Mouse (Mus musculus): ENCODE measurements at regions not wholly inside any gene's neighbourhood (a gene's known extent, or its start where the extent isn't known, plus 50 kb on each side); places are given as distances from the start of the nearest gene placed in this dataset.

- Histone ChIP-seq H3K4me2 (replicated peaks; ENCODE audit: low read depth, low read length) (no peak overlapping the region), H3K36me3 (ENCODE audit: insufficient read depth, low read length) (no peaks in the 10 kb centered on the region), H3K4me1 (ENCODE audit: insufficient read depth, low read depth, low read length) (no peaks in the 10 kb centered on the region), H3K27ac (ENCODE audit: low read length) (no peak overlapping the region), H3K4me3 (ENCODE audit: low read depth, low read length) (no peak overlapping the region), H3K9ac (replicated peaks; ENCODE audit: low read depth) (no peak overlapping the region), H3K9me3 (ENCODE audit: low read length) (no peaks in the 10 kb centered on the region), H3K27me3 (replicated peaks; ENCODE audit: insufficient read depth, low read length) (no peaks in the 10 kb centered on the region)
- no peak for DNase-seq (ENCODE audit: low spot score)
- WGBS = 74% methylated on average over 5 of the region's 5 CpGs
- TF ChIP-seq CTCF (IDR thresholded peaks at IDR 0.05) = no peak
- no peak for TF ChIP-seq EP300 (IDR thresholded peaks at IDR 0.05)
- ATAC-seq = no peak
Observed at GRCm38 (mm10) chr8:42891658-42892057, 249.6 kb downstream of the Triml1 start.

GRCm38 (mm10) chr8:42886516-42886915 is 254.8 kb downstream of the Triml1 start:
- no peaks in the 10 kb centered on the region for H3K36me3 ChIP-seq (ENCODE audit: insufficient read depth, low read length)
- TF ChIP-seq EP300 (IDR thresholded peaks at IDR 0.05) = no peak
- TF ChIP-seq CTCF (IDR thresholded peaks at IDR 0.05) = no peak
- no peak overlapping the region for H3K9ac ChIP-seq (replicated peaks; ENCODE audit: low read depth)
- ATAC-seq (no peak), DNase-seq (ENCODE audit: low spot score) (no peak)
- no peak overlapping the region for H3K27ac ChIP-seq (ENCODE audit: low read length)
- H3K4me1 ChIP-seq (ENCODE audit: insufficient read depth, low read depth, low read length) = no peaks in the 10 kb centered on the region
- H3K4me2 ChIP-seq (replicated peaks; ENCODE audit: low read depth, low read length) = no peak overlapping the region
- no peaks in the 10 kb centered on the region for H3K27me3 ChIP-seq (replicated peaks; ENCODE audit: insufficient read depth, low read length)
- no peak overlapping the region for H3K4me3 ChIP-seq (ENCODE audit: low read depth, low read length)
- 76% methylated on average over 2 of the region's 2 CpGs for WGBS
- H3K9me3 ChIP-seq (ENCODE audit: low read length) = no peaks in the 10 kb centered on the region

DNA sequence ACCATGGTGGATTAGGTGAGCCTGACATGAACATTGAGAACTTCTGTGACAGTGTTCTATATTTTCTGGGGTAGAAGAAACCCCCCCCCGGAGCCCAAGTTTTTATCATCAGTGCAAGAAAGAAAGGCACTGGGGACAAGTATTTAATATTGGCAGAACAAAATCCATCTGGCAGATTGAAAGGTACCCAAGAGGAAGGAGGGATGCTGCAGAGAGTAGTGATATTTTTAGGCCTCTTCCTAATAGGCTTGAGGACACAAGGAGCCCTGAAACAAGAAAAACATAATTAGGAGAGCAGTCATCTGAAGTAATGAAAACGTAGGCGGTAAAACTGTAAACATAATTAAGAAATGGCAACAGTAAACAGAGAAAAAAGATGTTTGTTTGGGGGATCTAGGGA is 271.0 kb downstream of the Triml1 start:
- ATAC-seq = no peak

More for the DNA sequence above, 271.0 kb downstream of the Triml1 start:
- Histone ChIP-seq H3K27ac (ENCODE audit: low read length) (no peak overlapping the region), H3K4me1 (ENCODE audit: insufficient read depth, low read depth, low read length) (no peaks in the 10 kb centered on the region), H3K9me3 (ENCODE audit: low read length) (no peaks in the 10 kb centered on the region), H3K4me3 (ENCODE audit: low read depth, low read length) (no peak overlapping the region), H3K27me3 (replicated peaks; ENCODE audit: insufficient read depth, low read length) (no peaks in the 10 kb centered on the region), H3K36me3 (ENCODE audit: insufficient read depth, low read length) (no peaks in the 10 kb centered on the region), H3K4me2 (replicated peaks; ENCODE audit: low read depth, low read length) (no peak overlapping the region), H3K9ac (replicated peaks; ENCODE audit: low read depth) (no peak overlapping the region)
- DNase-seq (ENCODE audit: low spot score) = no peak
- TF ChIP-seq EP300 (IDR thresholded peaks at IDR 0.05) (no peak), CTCF (IDR thresholded peaks at IDR 0.05) (no peak)
- whole genome bisulfite sequencing = 84% methylated on average over 3 of the region's 3 CpGs

Data from lung, postnatal 0 days (tissue).